Mouse (Mus musculus) neural tube, embryonic 14.5 days (tissue): ENCODE measurements at regions not wholly inside any gene's neighbourhood (a gene's known extent, or its start where the extent isn't known, plus 50 kb on each side); places are given as distances from the start of the nearest gene placed in this dataset.

ENCODE experiments used
- ATAC-seq: fragments of 200-750 bp; cut with Nextera tagmentation; 2 replicates; pipeline ENCODE4 v1.8.0; 2017; ENCODE audit warnings: low read depth, mild to moderate bottlenecking, moderate TSS enrichment, moderate library complexity
- H3K27ac ChIP-seq: fragments of 300-500 bp; sonication (generic); 2 replicates; pipeline ENCODE4 v1.5.1; 2014; ENCODE audit warnings: low read depth, mild to moderate bottlenecking, control low read depth, low read length, moderate library complexity, mixed read lengths
- H3K27me3 ChIP-seq: fragments of 300-500 bp; sonication (generic); 2 replicates; pipeline ENCODE4 v1.6.1; 2014; ENCODE audit warnings: low read length; ENCODE audit not compliant: control insufficient read depth, insufficient read depth
- H3K36me3 ChIP-seq: fragments of 300-500 bp; sonication (generic); 2 replicates; pipeline ENCODE4 v1.6.1; 2014; ENCODE audit warnings: low read length, mixed read lengths; ENCODE audit not compliant: control insufficient read depth, insufficient read depth
- H3K4me1 ChIP-seq: fragments of 300-500 bp; sonication (generic); 2 replicates; pipeline ENCODE4 v1.6.1; 2014; ENCODE audit warnings: low read length; ENCODE audit not compliant: control insufficient read depth, insufficient read depth
- H3K4me2 ChIP-seq: fragments of 300-500 bp; sonication (generic); 2 replicates; pipeline ENCODE4 v1.6.1; 2014; ENCODE audit warnings: mild to moderate bottlenecking, low read depth, low read length, control low read depth
- H3K4me3 ChIP-seq: fragments of 300-500 bp; sonication (generic); 2 replicates; pipeline ENCODE4 v1.5.1; 2014; ENCODE audit warnings: low read depth, low read length, control low read depth, mixed read lengths
- H3K9ac ChIP-seq: fragments of 300-500 bp; sonication (generic); replicated peaks from 2 replicates; pipeline ENCODE4 v1.6.1; 2014; ENCODE audit warnings: low read depth, mild to moderate bottlenecking, control low read depth, low read length, mixed read lengths
- H3K9me3 ChIP-seq: fragments of 300-500 bp; sonication (generic); 2 replicates; pipeline ENCODE4 v1.6.1; 2016; ENCODE audit warnings: low read length; ENCODE audit not compliant: control insufficient read depth
- WGBS: fragments of 180-500 bp; shearing (Covaris S2); extraction: QIAGEN DNeasy Blood & Tissue Kit; methylation state at CpG from one replicate; pipeline ENCODE4 v1.1.7; 2014; 5-methylcytosine and 5-hydroxymethylcytosine counted together

GRCm38 (mm10) chr10:17549711-17550637 is 173.0 kb upstream of the Cited2 start:
- H3K9me3 ChIP-seq, result no peaks in the 10 kb centered on the region
- no peak for ATAC-seq
- H3K27me3 ChIP-seq, result no peaks in the 10 kb centered on the region
- H3K27ac ChIP-seq, result no peak overlapping the region
- no peak overlapping the region for H3K4me2 ChIP-seq
- H3K9ac ChIP-seq, result no peak overlapping the region
- no peaks in the 10 kb centered on the region for H3K4me1 ChIP-seq
- H3K36me3 ChIP-seq, result no peaks in the 10 kb centered on the region
- WGBS, result 89% methylated on average over 6 of the region's 6 CpGs
- H3K4me3 ChIP-seq, result no peak overlapping the region

GRCm38 (mm10) chr10:17550638-17551013 is 172.4 kb upstream of the Cited2 start:
- Histone ChIP-seq H3K4me2 (no peak overlapping the region), H3K36me3 (no peaks in the 10 kb centered on the region), H3K4me1 (no peaks in the 10 kb centered on the region), H3K27ac (no peak overlapping the region), H3K27me3 (no peaks in the 10 kb centered on the region), H3K4me3 (no peak overlapping the region), H3K9ac (no peak overlapping the region), H3K9me3 (no peaks in the 10 kb centered on the region)
- WGBS, result 91% methylated on average over 6 of the region's 6 CpGs
- ATAC-seq, result no peak

GRCm38 (mm10) chr10:17551869-17552268 is 171.1 kb upstream of the Cited2 start:
- Histone ChIP-seq H3K9ac (no peak overlapping the region), H3K9me3 (no peaks in the 10 kb centered on the region), H3K27ac (no peak overlapping the region), H3K4me3 (no peak overlapping the region), H3K4me2 (no peak overlapping the region), H3K27me3 (no peaks in the 10 kb centered on the region), H3K4me1 (no peaks in the 10 kb centered on the region), H3K36me3 (no peaks in the 10 kb centered on the region)
- WGBS, result 90% methylated on average over 6 of the region's 6 CpGs
- no peak for ATAC-seq

- no peak overlapping the region for H3K27ac ChIP-seq
- H3K4me3 ChIP-seq, result no peak overlapping the region
- H3K9me3 ChIP-seq, result no peaks in the 10 kb centered on the region
- H3K4me2 ChIP-seq, result no peak overlapping the region
- ATAC-seq, result no peak
- H3K27me3 ChIP-seq, result no peaks in the 10 kb centered on the region
- H3K4me1 ChIP-seq, result no peaks in the 10 kb centered on the region
- H3K9ac ChIP-seq, result no peak overlapping the region
- H3K36me3 ChIP-seq, result no peaks in the 10 kb centered on the region
These were observed 170.7 kb upstream of the Cited2 start for GRCm38 (mm10) chr10:17552277-17552676.

- Histone ChIP-seq H3K4me1 (no peaks in the 10 kb centered on the region), H3K9ac (no peak overlapping the region), H3K27ac (no peak overlapping the region), H3K27me3 (no peaks in the 10 kb centered on the region), H3K9me3 (no peaks in the 10 kb centered on the region), H3K4me3 (no peak overlapping the region), H3K36me3 (no peaks in the 10 kb centered on the region), H3K4me2 (no peak overlapping the region)
- 83% methylated on average over 4 of the region's 4 CpGs for WGBS
- ATAC-seq, result no peak
These were observed 166.6 kb upstream of the Cited2 start for GRCm38 (mm10) chr10:17556391-17556790.

GRCm38 (mm10) chr10:17559370-17559955 is 163.6 kb upstream of the Cited2 start:
- H3K4me3 ChIP-seq, result no peak overlapping the region
- no peaks in the 10 kb centered on the region for H3K36me3 ChIP-seq
- H3K4me1 ChIP-seq, result no peaks in the 10 kb centered on the region
- H3K9ac ChIP-seq, result no peak overlapping the region
- H3K9me3 ChIP-seq, result no peaks in the 10 kb centered on the region
- no peaks in the 10 kb centered on the region for H3K27me3 ChIP-seq
- WGBS, result 70% methylated on average over 5 of the region's 5 CpGs
- no peak overlapping the region for H3K4me2 ChIP-seq
- H3K27ac ChIP-seq, result no peak overlapping the region
- ATAC-seq, result no peak

GRCm38 (mm10) chr10:17559980-17560379 is 163.0 kb upstream of the Cited2 start:
- ATAC-seq, result no peak
- Histone ChIP-seq H3K4me1 (no peaks in the 10 kb centered on the region), H3K9me3 (no peaks in the 10 kb centered on the region), H3K9ac (no peak overlapping the region), H3K36me3 (no peaks in the 10 kb centered on the region), H3K27ac (no peak overlapping the region), H3K4me3 (no peak overlapping the region), H3K27me3 (no peaks in the 10 kb centered on the region), H3K4me2 (no peak overlapping the region)
- WGBS, result 63% methylated on average over 3 of the region's 3 CpGs

- WGBS, result 67% methylated on average over 7 of the region's 7 CpGs
- no peak for ATAC-seq
- H3K4me1 ChIP-seq, result no peaks in the 10 kb centered on the region
- no peak overlapping the region for H3K9ac ChIP-seq
- H3K4me3 ChIP-seq, result no peak overlapping the region
- H3K27me3 ChIP-seq, result no peaks in the 10 kb centered on the region
- H3K36me3 ChIP-seq, result no peaks in the 10 kb centered on the region
- no peak overlapping the region for H3K27ac ChIP-seq
- H3K9me3 ChIP-seq, result no peaks in the 10 kb centered on the region
- H3K4me2 ChIP-seq, result no peak overlapping the region
These were observed 161.6 kb upstream of the Cited2 start for GRCm38 (mm10) chr10:17561466-17561865.

- no peaks in the 10 kb centered on the region for H3K4me1 ChIP-seq
- H3K27me3 ChIP-seq, result no peaks in the 10 kb centered on the region
- H3K9me3 ChIP-seq, result no peaks in the 10 kb centered on the region
- no peak overlapping the region for H3K27ac ChIP-seq
- H3K9ac ChIP-seq, result no peak overlapping the region
- no peak for ATAC-seq
- H3K36me3 ChIP-seq, result no peaks in the 10 kb centered on the region
- no peak overlapping the region for H3K4me3 ChIP-seq
- H3K4me2 ChIP-seq, result no peak overlapping the region
- 89% methylated on average over 5 of the region's 5 CpGs for WGBS
These were observed 161.0 kb upstream of the Cited2 start for GRCm38 (mm10) chr10:17561977-17562376.
